Mouse (Mus musculus): ENCODE measurements around the gene Psap. TPM values are rescaled to one million over a fixed set of nuclear protein-coding genes. Genes with fewer than 3 reads are reported as not detected.

The Psap gene
- polyA plus RNA-seq, 1 experiment, result 443 TPM

- H3K4me3 ChIP-seq (ENCODE audit: low read depth, low read length), result no peak overlapping the region
- 76% methylated on average over 4 of the region's 4 CpGs for WGBS
- peaks cover 53% of the 10 kb centered on the region for H3K4me1 ChIP-seq (ENCODE audit: control insufficient read depth, insufficient read depth, insufficient read length, low read length)
- no peak overlapping the region for H3K27ac ChIP-seq (ENCODE audit: insufficient read depth, low read depth, low read length)
- H3K27me3 ChIP-seq (ENCODE audit: control insufficient read depth, insufficient read depth, low read length), result no peaks in the 10 kb centered on the region
- peaks cover 8% of the 10 kb centered on the region for H3K36me3 ChIP-seq (ENCODE audit: control insufficient read depth, insufficient read depth, low read length)
- no peak for TF ChIP-seq CTCF (IDR thresholded peaks at IDR 0.05; ENCODE audit: extremely low read depth, insufficient read length, insufficient replicate concordance, low read depth, low read length)
Measured at GRCm38 (mm10) chr10:60287161-60287560, 9.7 kb downstream of the Psap start.

- Histone ChIP-seq H3K36me3 (ENCODE audit: control insufficient read depth, insufficient read depth, low read length) (peaks cover 12% of the 10 kb centered on the region), H3K4me1 (ENCODE audit: control insufficient read depth, insufficient read depth, insufficient read length, low read length) (peaks cover 49% of the 10 kb centered on the region), H3K27me3 (ENCODE audit: control insufficient read depth, insufficient read depth, low read length) (no peaks in the 10 kb centered on the region), H3K27ac (ENCODE audit: insufficient read depth, low read depth, low read length) (no peak overlapping the region), H3K4me3 (ENCODE audit: low read depth, low read length) (no peak overlapping the region)
- WGBS, result 63% methylated on average over 2 of the region's 2 CpGs
- no peak for TF ChIP-seq POLR2A (IDR thresholded peaks at IDR 0.05; ENCODE audit: low read depth, low read length)
- no peak for TF ChIP-seq CTCF (IDR thresholded peaks at IDR 0.05; ENCODE audit: extremely low read depth, insufficient read length, insufficient replicate concordance, low read depth, low read length)
Measured at GRCm38 (mm10) chr10:60287726-60288125, 10.3 kb downstream of the Psap start.

GRCm38 (mm10) chr10:60289216-60289615 is 11.8 kb downstream of the Psap start:
- no peak overlapping the region for H3K4me3 ChIP-seq (ENCODE audit: low read depth, low read length)
- H3K27me3 ChIP-seq (ENCODE audit: control insufficient read depth, insufficient read depth, low read length), result no peaks in the 10 kb centered on the region
- peaks cover 39% of the 10 kb centered on the region for H3K4me1 ChIP-seq (ENCODE audit: control insufficient read depth, insufficient read depth, insufficient read length, low read length)
- no peak overlapping the region for H3K27ac ChIP-seq (ENCODE audit: insufficient read depth, low read depth, low read length)
- WGBS, result 55% methylated on average over 8 of the region's 8 CpGs
- peaks cover 27% of the 10 kb centered on the region for H3K36me3 ChIP-seq (ENCODE audit: control insufficient read depth, insufficient read depth, low read length)
- TF ChIP-seq CTCF (IDR thresholded peaks at IDR 0.05; ENCODE audit: extremely low read depth, insufficient read length, insufficient replicate concordance, low read depth, low read length), result no peak
- TF ChIP-seq POLR2A (IDR thresholded peaks at IDR 0.05; ENCODE audit: low read depth, low read length), result no peak

- H3K27me3 ChIP-seq (ENCODE audit: control insufficient read depth, insufficient read depth, low read length), result no peaks in the 10 kb centered on the region
- no peak overlapping the region for H3K4me3 ChIP-seq (ENCODE audit: low read depth, low read length)
- WGBS, result 40% methylated on average over 7 of the region's 7 CpGs
- peaks cover 31% of the 10 kb centered on the region for H3K4me1 ChIP-seq (ENCODE audit: control insufficient read depth, insufficient read depth, insufficient read length, low read length)
- peaks cover 37% of the 10 kb centered on the region for H3K36me3 ChIP-seq (ENCODE audit: control insufficient read depth, insufficient read depth, low read length)
- H3K27ac ChIP-seq (ENCODE audit: insufficient read depth, low read depth, low read length), result no peak overlapping the region
- no peak for TF ChIP-seq POLR2A (IDR thresholded peaks at IDR 0.05; ENCODE audit: low read depth, low read length)
- no peak for TF ChIP-seq CTCF (IDR thresholded peaks at IDR 0.05; ENCODE audit: extremely low read depth, insufficient read length, insufficient replicate concordance, low read depth, low read length)
Measured at GRCm38 (mm10) chr10:60290026-60290738, 12.8 kb downstream of the Psap start.

GRCm38 (mm10) chr10:60290739-60291110 is 13.3 kb downstream of the Psap start:
- no peak overlapping the region for H3K27ac ChIP-seq (ENCODE audit: insufficient read depth, low read depth, low read length)
- no peak overlapping the region for H3K4me3 ChIP-seq (ENCODE audit: low read depth, low read length)
- H3K4me1 ChIP-seq (ENCODE audit: control insufficient read depth, insufficient read depth, insufficient read length, low read length), result peaks cover 27% of the 10 kb centered on the region
- 72% methylated on average over 8 of the region's 8 CpGs for WGBS
- H3K27me3 ChIP-seq (ENCODE audit: control insufficient read depth, insufficient read depth, low read length), result no peaks in the 10 kb centered on the region
- H3K36me3 ChIP-seq (ENCODE audit: control insufficient read depth, insufficient read depth, low read length), result peaks cover 42% of the 10 kb centered on the region
- TF ChIP-seq CTCF (IDR thresholded peaks at IDR 0.05; ENCODE audit: extremely low read depth, insufficient read length, insufficient replicate concordance, low read depth, low read length) (no peak), POLR2A (IDR thresholded peaks at IDR 0.05; ENCODE audit: low read depth, low read length) (no peak)

GRCm38 (mm10) chr10:60292209-60292608 is 14.8 kb downstream of the Psap start:
- H3K4me1 ChIP-seq (ENCODE audit: control insufficient read depth, insufficient read depth, insufficient read length, low read length), result peaks cover 24% of the 10 kb centered on the region
- H3K27ac ChIP-seq (ENCODE audit: insufficient read depth, low read depth, low read length), result no peak overlapping the region
- WGBS, result 80% methylated on average over 8 of the region's 8 CpGs
- no peaks in the 10 kb centered on the region for H3K27me3 ChIP-seq (ENCODE audit: control insufficient read depth, insufficient read depth, low read length)
- no peak overlapping the region for H3K4me3 ChIP-seq (ENCODE audit: low read depth, low read length)
- H3K36me3 ChIP-seq (ENCODE audit: control insufficient read depth, insufficient read depth, low read length), result peaks cover 51% of the 10 kb centered on the region
- TF ChIP-seq POLR2A (IDR thresholded peaks at IDR 0.05; ENCODE audit: low read depth, low read length), result no peak
- TF ChIP-seq CTCF (IDR thresholded peaks at IDR 0.05; ENCODE audit: extremely low read depth, insufficient read length, insufficient replicate concordance, low read depth, low read length), result no peak

- Histone ChIP-seq H3K27ac (ENCODE audit: insufficient read depth, low read depth, low read length) (no peak overlapping the region), H3K27me3 (ENCODE audit: control insufficient read depth, insufficient read depth, low read length) (no peaks in the 10 kb centered on the region), H3K4me1 (ENCODE audit: control insufficient read depth, insufficient read depth, insufficient read length, low read length) (peaks cover 15% of the 10 kb centered on the region), H3K36me3 (ENCODE audit: control insufficient read depth, insufficient read depth, low read length) (peaks cover 71% of the 10 kb centered on the region), H3K4me3 (ENCODE audit: low read depth, low read length) (no peak overlapping the region)
- 88% methylated on average over 7 of the region's 7 CpGs for WGBS
- TF ChIP-seq POLR2A (IDR thresholded peaks at IDR 0.05; ENCODE audit: low read depth, low read length), result no peak
- no peak for TF ChIP-seq CTCF (IDR thresholded peaks at IDR 0.05; ENCODE audit: extremely low read depth, insufficient read length, insufficient replicate concordance, low read depth, low read length)
Measured at GRCm38 (mm10) chr10:60294621-60295020, 17.2 kb downstream of the Psap start.
